Mouse (Mus musculus) urinary bladder, postnatal 4 days (tissue): Measurements from ENCODE around the gene Siglecg.
"Not testable (repeated sequence)": the region's sequence is repeated elsewhere in the genome, so short reads cannot be mapped to it uniquely, and the experiment has no call there.

Experiments used
- DNase-seq, 2 experiments: peaks; one replicate each; pipeline ENCODE4 v3.0.0; 2021 to 2022; ENCODE audit warnings: low spot score in 2 of 2

Siglecg gene

GRCm38 (mm10) chr7:43408131-43408553, at the start of gene Siglecg:
Gene Siglecg (plus strand): TSS chr7:43408204.
- no peak for DNase-seq

GRCm38 (mm10) chr7:43358556-43358955, 49.4 kb upstream of the Siglecg start:
- no peak for DNase-seq

GRCm38 (mm10) chr7:43361442-43361841, 46.6 kb upstream of the Siglecg start:
- peak in 1 of 2 experiments; percentile 3 for DNase-seq

- peak in 1 of 2 experiments; percentile 3 for DNase-seq
Observed at GRCm38 (mm10) chr7:43362021-43362420, 46.0 kb upstream of the Siglecg start.

GRCm38 (mm10) chr7:43378226-43378625, 29.8 kb upstream of the Siglecg start:
- no peak for DNase-seq

- DNase-seq: no peak
Observed at GRCm38 (mm10) chr7:43392349-43393121, 15.5 kb upstream of the Siglecg start.

- DNase-seq: no peak
Observed at GRCm38 (mm10) chr7:43399501-43399900, 8.5 kb upstream of the Siglecg start.

GRCm38 (mm10) chr7:43402718-43403117, 5.3 kb upstream of the Siglecg start:
- no peak for DNase-seq

GRCm38 (mm10) chr7:43407573-43407972, 431 bp upstream of the Siglecg start:
- no peak for DNase-seq

GRCm38 (mm10) chr7:43409084-43409483, 1.1 kb downstream of the Siglecg start:
- no peak for DNase-seq

- DNase-seq: not testable (repeated sequence)
Observed at GRCm38 (mm10) chr7:43411724-43412123, 3.7 kb downstream of the Siglecg start.

GRCm38 (mm10) chr7:43417298-43417697, 9.3 kb downstream of the Siglecg start:
- DNase-seq: no peak

GRCm38 (mm10) chr7:43422995-43423617, 15.1 kb downstream of the Siglecg start:
- DNase-seq: peak; percentile 63 to 87

- no peak for DNase-seq
Observed at GRCm38 (mm10) chr7:43423991-43424625, 16.1 kb downstream of the Siglecg start.

- no peak for DNase-seq
Observed at GRCm38 (mm10) chr7:43427406-43427805, 19.4 kb downstream of the Siglecg start, which contains the start of gene Lim2. Gene Lim2 (plus strand): TSS chr7:43427670.

GRCm38 (mm10) chr7:43429500-43429899, 21.5 kb downstream of the Siglecg start:
- no peak for DNase-seq

GRCm38 (mm10) chr7:43432891-43433290, 24.9 kb downstream of the Siglecg start:
- DNase-seq: no peak

- DNase-seq: no peak
Observed at GRCm38 (mm10) chr7:43434676-43435075, 26.7 kb downstream of the Siglecg start.

GRCm38 (mm10) chr7:43436341-43437255, 28.6 kb downstream of the Siglecg start, which contains the start of gene Nkg7:
Gene Nkg7 (plus strand): TSS chr7:43437073.
- DNase-seq: no peak

- no peak for DNase-seq
Observed at GRCm38 (mm10) chr7:43438611-43439010, 30.6 kb downstream of the Siglecg start.

GRCm38 (mm10) chr7:43440482-43440881, 32.5 kb downstream of the Siglecg start, which contains the start of gene Cldnd2:
Gene Cldnd2 (plus strand): TSS chr7:43440782.
- DNase-seq: no peak
